Mouse (Mus musculus) midbrain, embryonic 10.5 days (tissue): ENCODE measurements around the gene Aldh1a2. TPM values are rescaled to one million over a fixed set of nuclear protein-coding genes. Genes with fewer than 3 reads are reported as not detected.
A peak's percentile ranks its signal among the peaks of the same experiment; 100 is the strongest.

Source experiments
- DNase-seq: peaks from one replicate; pipeline ENCODE4 v3.0.0-alpha.2; 2017; ENCODE audit warnings: low spot score
- H3K27ac ChIP-seq: fragments of 300-500 bp; sonication (generic); replicated peaks from 2 replicates; pipeline ENCODE4 v1.5.1; 2016; ENCODE audit warnings: mild to moderate bottlenecking
- H3K27me3 ChIP-seq: fragments of 300-500 bp; sonication (generic); 2 replicates; pipeline ENCODE4 v1.6.1; 2016; ENCODE audit warnings: low read depth, mild to moderate bottlenecking; ENCODE audit not compliant: poor library complexity, severe bottlenecking
- H3K36me3 ChIP-seq: fragments of 300-500 bp; sonication (generic); 2 replicates; pipeline ENCODE4 v1.6.1; 2016; ENCODE audit warnings: mild to moderate bottlenecking, moderate library complexity
- H3K4me1 ChIP-seq: fragments of 300-500 bp; sonication (generic); 2 replicates; pipeline ENCODE4 v1.6.1; 2016
- H3K4me3 ChIP-seq: fragments of 300-500 bp; sonication (generic); 2 replicates; pipeline ENCODE4 v1.5.1; 2016; ENCODE audit warnings: mild to moderate bottlenecking, moderate library complexity
- H3K9me3 ChIP-seq: fragments of 300-500 bp; sonication (generic); replicated peaks from 2 replicates; pipeline ENCODE4 v1.6.1; 2016; ENCODE audit warnings: mild to moderate bottlenecking
- WGBS: fragments of 180-500 bp; shearing (Covaris S2); methylation state at CpG from one replicate; pipeline ENCODE4 v1.1.7; 2016; 5-methylcytosine and 5-hydroxymethylcytosine counted together
- polyA plus RNA-seq: library from polyadenylated mRNA; unstranded; fragments of >200 nt; fragmentation: Nextera tagmentation; extraction: Ambion mirVana; gene quantifications from 2 replicates; pipeline ENCODE4 v1.2.1, GENCODE M21; 2016

The Aldh1a2 gene
- polyA plus RNA-seq, 1 experiment from 2014 or later, result 0.81 TPM

DNA sequence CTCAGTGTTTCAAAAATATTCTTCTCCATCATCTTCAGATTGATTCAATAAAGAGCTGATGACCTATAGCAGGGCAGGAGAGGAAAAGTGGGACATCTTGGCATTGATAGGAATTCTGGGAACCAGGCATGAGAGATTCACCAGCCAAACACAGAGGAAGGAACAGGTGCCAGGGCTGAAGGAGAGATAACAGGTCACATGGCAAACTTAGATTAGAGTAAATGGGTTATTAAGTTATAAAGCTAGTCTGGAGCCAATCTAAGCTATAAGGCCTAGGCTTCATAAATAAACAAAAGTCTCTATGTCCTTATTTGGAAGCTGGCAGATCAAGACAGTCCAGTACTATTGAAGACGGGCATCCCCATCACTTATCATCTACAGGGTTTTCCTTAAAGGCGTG lies 29.8 kb upstream of the Aldh1a2 start:
- WGBS, result 93% methylated on average over 2 of the region's 2 CpGs
- H3K4me1 ChIP-seq, result peaks cover 6% of the 10 kb centered on the region; the same call in 1 of the 2 replicates
- DNase-seq, result no peak

DNA sequence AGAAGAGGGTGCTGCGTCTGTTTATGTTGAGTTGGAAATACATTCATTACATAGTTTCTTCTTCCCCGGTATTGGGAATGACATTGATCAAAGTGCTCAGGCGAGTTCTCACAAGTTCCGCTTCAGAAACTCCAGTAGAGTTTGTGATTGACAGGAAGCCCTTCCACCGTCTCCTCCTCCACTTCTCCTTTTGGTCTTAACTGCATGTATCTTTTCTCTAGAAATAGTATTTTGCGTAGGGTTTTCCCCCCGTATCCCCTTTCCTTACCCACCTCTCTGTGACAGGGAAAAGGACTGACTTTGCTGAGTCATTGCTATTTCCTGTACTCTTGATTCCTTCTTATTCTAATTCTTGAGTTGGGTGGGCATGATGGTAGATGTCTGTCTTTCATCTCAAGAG lies 28.2 kb upstream of the Aldh1a2 start:
- peaks cover 6% of the 10 kb centered on the region; the same call in 1 of the 2 replicates for H3K4me1 ChIP-seq
- no peaks in the 10 kb centered on the region for H3K36me3 ChIP-seq
- no peak overlapping the region for H3K27ac ChIP-seq
- WGBS, result 89% methylated on average over 7 of the region's 7 CpGs
- DNase-seq, result no peak
- no peak overlapping the region for H3K4me3 ChIP-seq
- H3K9me3 ChIP-seq, result no peaks in the 10 kb centered on the region
- no peaks in the 10 kb centered on the region for H3K27me3 ChIP-seq

More for the DNA sequence above, 29.8 kb upstream of the Aldh1a2 start:
- Histone ChIP-seq H3K36me3 (no peaks in the 10 kb centered on the region), H3K4me3 (no peak overlapping the region), H3K27ac (no peak overlapping the region), H3K27me3 (no peaks in the 10 kb centered on the region), H3K9me3 (no peaks in the 10 kb centered on the region)

DNA sequence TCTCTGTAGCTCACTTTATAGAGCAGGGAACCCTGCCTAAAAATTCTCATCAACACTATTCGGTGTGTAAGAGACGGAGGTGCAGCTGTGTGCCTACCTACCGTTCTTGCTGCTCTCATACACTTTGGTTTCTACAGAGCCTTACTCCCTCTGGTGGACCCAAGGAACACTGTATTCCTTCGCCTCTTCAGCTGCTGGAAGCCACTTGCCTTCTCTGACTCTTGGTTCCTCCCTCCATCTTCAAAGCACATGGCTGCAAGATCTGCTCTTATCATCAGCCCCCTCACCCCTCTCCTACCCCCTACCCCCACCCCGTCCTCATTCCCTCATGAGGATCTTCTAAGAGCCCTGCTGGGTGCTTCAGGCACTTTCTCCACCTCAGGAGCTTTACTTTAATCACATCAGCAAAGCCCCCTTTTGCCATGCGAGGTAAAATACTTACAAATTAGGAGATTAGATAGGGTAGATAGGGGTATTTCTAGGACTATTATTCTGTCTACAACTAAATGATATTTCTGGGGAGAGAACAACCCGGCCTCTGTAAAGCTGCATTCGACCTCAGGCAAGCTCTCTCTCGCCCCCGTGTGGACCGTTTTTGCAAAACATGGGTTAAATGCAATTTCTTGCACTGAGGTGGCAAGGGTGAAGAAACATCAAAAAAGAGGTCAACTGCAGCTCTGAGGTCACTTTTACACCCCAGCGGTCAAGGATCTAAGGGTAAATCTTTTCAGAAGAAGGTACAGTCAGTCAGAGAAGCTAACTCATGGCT lies 26.8 kb upstream of the Aldh1a2 start:
- H3K27ac ChIP-seq, result no peak overlapping the region
- H3K4me1 ChIP-seq, result peaks cover 6% of the 10 kb centered on the region; the same call in 1 of the 2 replicates
- H3K9me3 ChIP-seq, result no peaks in the 10 kb centered on the region
- 17% methylated on average over 12 of the region's 12 CpGs for WGBS
- peak; percentile 74 for DNase-seq
- H3K36me3 ChIP-seq, result no peaks in the 10 kb centered on the region
- H3K4me3 ChIP-seq, result peak overlapping the region; percentile 26
- no peaks in the 10 kb centered on the region for H3K27me3 ChIP-seq

DNA sequence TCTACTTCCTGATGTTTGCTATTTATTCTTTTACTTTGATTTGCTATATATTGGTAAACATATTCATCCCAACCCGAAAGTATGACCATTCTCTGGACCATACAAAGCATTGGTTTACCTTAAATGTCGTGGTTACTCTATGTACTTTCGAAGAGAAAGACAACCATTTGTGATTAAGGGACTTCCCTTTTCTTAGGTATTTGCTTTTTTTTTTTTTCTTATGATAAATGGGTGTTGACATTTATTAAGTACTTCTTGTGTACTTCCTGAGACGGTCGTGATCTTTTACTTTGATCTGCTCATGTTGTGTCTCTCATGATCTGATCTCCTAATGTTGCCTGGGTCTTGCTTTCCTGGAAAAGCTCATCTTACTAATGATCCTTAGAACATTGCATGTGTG lies 16.8 kb upstream of the Aldh1a2 start:
- Histone ChIP-seq H3K36me3 (no peaks in the 10 kb centered on the region), H3K9me3 (no peaks in the 10 kb centered on the region), H3K27me3 (no peaks in the 10 kb centered on the region), H3K4me3 (no peak overlapping the region), H3K27ac (no peak overlapping the region), H3K4me1 (no peaks in the 10 kb centered on the region)
- WGBS, result 87% methylated on average over 5 of the region's 5 CpGs
- DNase-seq, result no peak

DNA sequence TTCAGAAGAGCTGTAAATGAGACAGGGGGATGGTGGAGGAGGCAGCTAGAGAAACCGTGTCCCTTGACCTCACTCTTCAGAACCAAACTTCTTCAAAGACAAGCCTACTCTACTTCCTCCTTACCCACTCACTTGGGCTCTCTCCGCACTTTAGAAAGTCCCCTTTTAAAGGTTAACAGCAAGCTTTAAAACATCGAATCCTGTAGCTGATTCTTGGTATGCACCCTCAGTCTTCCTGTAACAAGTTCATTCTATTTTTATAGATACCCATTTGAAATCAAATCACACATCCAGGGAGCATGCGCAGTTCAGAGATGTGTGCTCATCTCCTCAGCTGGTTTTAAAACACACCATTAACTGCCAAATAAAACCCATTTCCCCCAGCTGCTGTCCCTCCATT lies 13.3 kb upstream of the Aldh1a2 start:
- 81% methylated on average over 4 of the region's 4 CpGs for WGBS
- no peak for DNase-seq
- Histone ChIP-seq H3K27me3 (no peaks in the 10 kb centered on the region), H3K4me1 (no peaks in the 10 kb centered on the region), H3K27ac (no peak overlapping the region), H3K36me3 (no peaks in the 10 kb centered on the region), H3K9me3 (no peaks in the 10 kb centered on the region), H3K4me3 (no peak overlapping the region)

DNA sequence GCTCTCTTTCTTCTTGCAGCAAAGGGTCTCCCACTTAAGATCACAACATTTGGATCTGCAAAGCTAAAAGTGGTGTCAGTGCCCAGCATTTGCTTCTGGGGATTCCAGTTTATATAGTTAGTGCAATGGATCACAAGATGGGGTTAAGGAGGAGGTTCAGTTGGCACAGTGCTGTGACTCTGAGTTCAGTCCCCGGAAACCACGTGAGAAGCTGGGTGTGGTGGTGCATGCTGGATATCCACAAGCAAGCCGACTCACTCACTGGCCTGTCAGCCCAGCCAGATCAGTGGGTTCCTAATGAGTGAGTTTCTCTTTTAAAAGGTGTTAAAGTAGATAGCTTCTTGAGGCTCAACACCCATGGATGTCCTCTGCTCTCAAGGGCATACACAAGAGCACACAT lies 6.3 kb upstream of the Aldh1a2 start:
- Histone ChIP-seq H3K9me3 (no peaks in the 10 kb centered on the region), H3K4me3 (no peak overlapping the region), H3K4me1 (no peaks in the 10 kb centered on the region), H3K27me3 (peaks cover 16% of the 10 kb centered on the region), H3K27ac (no peak overlapping the region), H3K36me3 (no peaks in the 10 kb centered on the region)
- no peak for DNase-seq
- WGBS, result 72% methylated on average over 3 of the region's 3 CpGs

DNA sequence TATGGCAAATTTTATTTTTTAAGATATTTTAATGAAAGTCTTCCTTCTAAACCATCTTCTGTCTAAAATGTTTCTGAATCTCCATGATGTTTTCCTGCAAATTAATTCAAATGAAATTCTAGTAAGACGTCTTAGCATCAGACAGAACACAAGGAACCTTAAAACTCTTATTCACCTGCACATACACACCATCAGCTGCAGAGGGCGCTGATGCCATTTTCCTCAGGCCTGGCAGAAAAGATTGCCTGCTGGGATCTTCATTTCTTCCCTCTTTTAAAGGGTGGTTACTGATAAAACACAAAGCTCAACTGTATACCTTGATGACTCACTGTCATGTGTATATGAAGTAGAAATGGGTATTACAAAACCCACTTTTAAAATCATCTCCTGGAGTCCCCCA lies 4.7 kb upstream of the Aldh1a2 start:
- no peak overlapping the region for H3K27ac ChIP-seq
- peaks cover 32% of the 10 kb centered on the region for H3K27me3 ChIP-seq
- peaks cover 9% of the 10 kb centered on the region for H3K4me1 ChIP-seq
- H3K36me3 ChIP-seq, result no peaks in the 10 kb centered on the region
- peak; percentile 39 for DNase-seq
- no peaks in the 10 kb centered on the region for H3K9me3 ChIP-seq
- 16% methylated on average over 2 of the region's 2 CpGs for WGBS
- no peak overlapping the region for H3K4me3 ChIP-seq

DNA sequence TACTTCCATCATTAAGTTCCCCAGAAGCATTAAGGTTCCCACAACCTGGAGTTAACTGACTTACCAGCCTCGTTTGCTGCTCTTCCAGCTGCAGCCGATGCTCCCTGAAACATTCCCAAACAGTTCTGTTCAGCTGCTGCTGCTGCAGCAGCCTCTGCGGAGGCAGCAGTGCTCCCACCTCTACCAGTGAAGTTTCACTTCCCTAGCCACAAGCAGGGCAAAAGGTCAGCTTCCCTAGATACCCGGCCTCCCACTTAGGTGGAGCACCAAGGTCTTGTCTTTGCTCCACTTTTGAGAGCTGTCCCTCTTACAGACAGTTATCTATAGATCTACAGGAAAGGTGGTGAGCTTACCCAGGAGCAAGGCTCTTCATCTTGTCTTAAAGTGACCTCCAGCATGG lies 2.0 kb upstream of the Aldh1a2 start:
- no peaks in the 10 kb centered on the region for H3K9me3 ChIP-seq
- H3K4me1 ChIP-seq, result peaks cover 16% of the 10 kb centered on the region
- no peak for DNase-seq
- H3K27me3 ChIP-seq, result peaks cover 59% of the 10 kb centered on the region
- no peaks in the 10 kb centered on the region for H3K36me3 ChIP-seq
- 47% methylated on average over 4 of the region's 4 CpGs for WGBS
- no peak overlapping the region for H3K27ac ChIP-seq
- no peak overlapping the region for H3K4me3 ChIP-seq

DNA sequence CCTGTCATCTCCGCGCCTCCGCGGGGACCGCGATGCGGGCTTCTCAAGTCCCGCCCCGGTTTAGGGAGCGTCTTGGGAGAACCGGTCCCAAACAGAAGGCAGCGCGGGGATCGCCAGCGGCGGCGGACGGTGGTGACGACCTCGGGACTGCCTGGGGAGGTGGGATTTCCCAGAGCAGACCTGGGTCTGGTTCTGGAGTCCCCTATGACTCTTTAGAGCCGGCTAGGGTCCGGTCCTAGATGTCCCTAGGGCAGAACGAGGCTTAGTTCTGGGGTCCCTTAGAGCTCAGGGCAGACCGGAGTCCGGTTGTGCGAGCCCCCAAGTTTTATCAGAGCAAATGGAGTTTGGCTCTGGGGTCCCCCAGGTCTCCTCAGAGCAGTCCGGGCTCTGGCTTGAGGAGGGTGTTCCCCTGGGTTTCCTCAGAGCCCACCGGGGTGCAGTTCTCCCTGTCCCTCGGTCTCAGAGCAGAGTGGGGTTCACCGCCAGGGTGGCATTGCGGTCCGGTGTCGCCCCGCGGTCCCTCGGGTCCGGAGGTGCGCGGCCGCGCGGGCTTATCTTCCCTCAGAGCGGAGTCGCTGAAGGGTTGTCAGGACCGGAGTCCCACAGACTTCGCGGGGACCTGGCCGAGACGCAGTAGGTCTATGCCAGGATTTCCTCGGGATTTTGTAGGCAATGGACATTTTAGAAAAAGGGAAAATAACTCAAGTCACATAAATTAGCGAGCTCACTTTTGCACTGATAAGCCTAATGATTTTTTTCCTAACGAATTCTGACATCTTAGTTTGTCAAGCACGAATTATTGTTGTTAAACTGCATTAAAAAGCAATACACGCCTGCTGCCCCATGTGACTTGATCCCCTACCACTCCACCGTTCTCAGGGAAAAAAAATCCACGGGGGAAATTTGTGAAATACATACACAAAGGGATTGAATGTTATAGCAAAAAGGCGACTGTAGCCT lies 727 bp downstream of the Aldh1a2 start:
- peaks cover 16% of the 10 kb centered on the region for H3K4me1 ChIP-seq
- no peaks in the 10 kb centered on the region for H3K9me3 ChIP-seq
- H3K4me3 ChIP-seq, result peak overlapping the region; percentile 53
- peaks cover 77% of the 10 kb centered on the region for H3K27me3 ChIP-seq
- no peaks in the 10 kb centered on the region for H3K36me3 ChIP-seq
- H3K27ac ChIP-seq, result no peak overlapping the region
- DNase-seq, result peak; percentile 60
- WGBS, result 1% methylated on average over 57 of the region's 57 CpGs

DNA sequence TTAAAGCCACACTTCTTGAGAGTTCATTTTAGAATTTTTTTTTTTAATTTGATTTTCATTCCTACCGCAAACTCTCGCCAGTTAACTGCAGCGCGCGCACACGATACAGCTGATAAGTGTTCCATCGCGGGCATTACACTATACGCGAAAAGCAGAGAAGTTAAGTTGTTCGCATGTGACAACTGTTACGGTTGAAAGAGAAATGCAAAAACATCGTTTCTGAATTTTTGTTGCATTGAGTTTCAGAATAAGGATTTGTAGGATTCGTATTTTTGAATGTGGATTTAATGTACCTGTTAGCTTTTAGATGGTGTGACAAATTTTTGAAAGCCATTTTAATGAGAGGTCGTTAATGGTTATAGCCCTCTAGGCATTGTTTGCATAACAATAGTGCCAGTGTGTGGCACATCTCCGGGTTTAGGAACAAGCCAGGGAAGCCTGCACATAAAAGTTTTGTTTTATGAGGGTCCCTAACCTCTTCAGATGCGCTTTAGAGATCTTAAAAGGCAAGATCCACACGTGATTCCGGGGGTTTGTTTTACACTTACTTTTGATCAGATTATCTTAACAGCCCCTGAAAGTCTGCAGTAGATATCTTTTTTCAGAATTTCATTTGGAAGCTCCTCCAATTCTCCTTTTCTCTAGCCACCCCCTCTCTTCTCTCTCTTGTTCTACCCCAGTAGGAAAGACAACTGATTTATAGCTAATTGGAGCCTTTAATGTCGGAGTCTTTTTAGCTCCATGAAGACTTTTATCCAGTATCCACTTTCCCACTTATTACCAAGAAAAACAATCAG lies 1.6 kb downstream of the Aldh1a2 start:
- no peak overlapping the region for H3K4me3 ChIP-seq
- H3K27me3 ChIP-seq, result peaks cover 77% of the 10 kb centered on the region
- no peaks in the 10 kb centered on the region for H3K36me3 ChIP-seq
- H3K9me3 ChIP-seq, result no peaks in the 10 kb centered on the region
- no peak overlapping the region for H3K27ac ChIP-seq
- WGBS, result 2% methylated on average over 20 of the region's 20 CpGs
- no peak for DNase-seq
- peaks cover 16% of the 10 kb centered on the region for H3K4me1 ChIP-seq

DNA sequence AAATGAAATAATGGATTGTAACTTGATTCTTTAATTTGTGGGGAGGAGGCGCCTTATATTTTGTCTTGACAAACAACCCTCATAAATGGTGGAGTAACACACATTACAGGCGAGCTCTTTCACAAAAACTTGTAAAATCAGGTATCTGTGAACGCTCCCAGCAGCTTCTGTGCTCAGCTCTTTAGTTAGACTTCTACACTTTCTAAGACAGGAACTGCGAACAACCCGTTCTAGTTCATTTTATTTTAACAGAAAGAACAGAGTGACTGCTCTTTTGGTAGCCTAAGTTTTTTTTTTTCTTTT lies 2.2 kb downstream of the Aldh1a2 start:
- Histone ChIP-seq H3K4me1 (peaks cover 16% of the 10 kb centered on the region), H3K36me3 (no peaks in the 10 kb centered on the region), H3K27me3 (peaks cover 76% of the 10 kb centered on the region), H3K9me3 (no peaks in the 10 kb centered on the region), H3K27ac (no peak overlapping the region), H3K4me3 (no peak overlapping the region)
- 20% methylated on average over 5 of the region's 5 CpGs for WGBS
- no peak for DNase-seq

DNA sequence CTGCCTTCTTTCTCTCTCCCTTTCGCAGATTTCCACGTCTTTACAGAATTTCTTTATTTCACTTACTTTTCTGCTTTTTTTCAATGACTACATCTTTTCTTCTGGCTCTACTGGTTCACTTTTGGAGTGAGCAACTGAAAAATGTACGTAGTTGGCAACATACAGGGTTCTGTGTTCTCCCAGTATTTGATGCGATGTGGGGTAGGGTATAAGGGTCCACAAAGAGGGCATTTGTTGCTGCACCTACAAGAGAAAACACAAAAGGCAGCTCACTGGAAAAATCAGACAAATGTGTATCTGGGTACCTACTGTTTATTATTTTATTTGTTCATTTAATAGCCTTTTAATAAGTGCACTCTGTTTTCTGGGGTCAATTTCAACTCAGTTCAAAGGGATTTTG lies 3.6 kb downstream of the Aldh1a2 start:
- H3K36me3 ChIP-seq, result no peaks in the 10 kb centered on the region
- no peak overlapping the region for H3K27ac ChIP-seq
- peaks cover 62% of the 10 kb centered on the region for H3K27me3 ChIP-seq
- no peak for DNase-seq
- H3K4me1 ChIP-seq, result peaks cover 16% of the 10 kb centered on the region
- H3K4me3 ChIP-seq, result no peak overlapping the region
- WGBS, result 61% methylated on average over 4 of the region's 4 CpGs
- no peaks in the 10 kb centered on the region for H3K9me3 ChIP-seq
